Mouse (Mus musculus) cerebellum, postnatal 10 days (tissue): ENCODE results near the gene Vmn1r51.
"Not testable (repeated sequence)": the region's sequence is repeated elsewhere in the genome, so short reads cannot be mapped to it uniquely, and the experiment has no call there.

Source experiments
- DNase-seq, 2 experiments: peaks; one replicate each; pipeline ENCODE4 v3.0.0; 2021; ENCODE audit warnings: mixed read lengths in 2 of 2

Vmn1r51 gene

GRCm38 (mm10) chr6:90122296-90122695, at the start of gene Vmn1r51:
Gene Vmn1r51, plus strand, starts transcription at chr6:90122596.
- not testable (repeated sequence) for DNase-seq

- DNase-seq: no peak
Observed at GRCm38 (mm10) chr6:90078406-90078805, 44.0 kb upstream of the Vmn1r51 start, which contains the start of gene Vmn1r49. Gene Vmn1r49, minus strand, starts transcription at chr6:90078506.

DNA sequence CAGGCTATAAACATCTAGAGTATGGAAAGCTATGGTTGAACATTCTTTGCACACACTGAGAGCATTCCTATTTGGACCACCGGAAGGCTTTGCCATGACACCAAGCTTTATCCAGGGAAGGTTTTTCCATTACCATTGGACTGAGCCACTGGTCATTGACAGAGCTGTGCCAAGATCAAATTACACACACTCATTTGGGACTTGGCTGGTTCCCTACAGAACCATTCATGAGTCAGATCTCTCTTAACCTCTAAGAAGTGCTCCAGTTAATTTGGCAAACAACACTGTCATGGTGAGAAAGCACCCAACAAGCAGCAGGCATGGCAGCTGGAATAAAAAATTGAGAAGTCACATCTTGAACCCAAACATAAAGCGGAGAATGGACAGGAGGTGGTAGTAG, 21.8 kb upstream of the Vmn1r51 start:
- DNase-seq: no peak

DNA sequence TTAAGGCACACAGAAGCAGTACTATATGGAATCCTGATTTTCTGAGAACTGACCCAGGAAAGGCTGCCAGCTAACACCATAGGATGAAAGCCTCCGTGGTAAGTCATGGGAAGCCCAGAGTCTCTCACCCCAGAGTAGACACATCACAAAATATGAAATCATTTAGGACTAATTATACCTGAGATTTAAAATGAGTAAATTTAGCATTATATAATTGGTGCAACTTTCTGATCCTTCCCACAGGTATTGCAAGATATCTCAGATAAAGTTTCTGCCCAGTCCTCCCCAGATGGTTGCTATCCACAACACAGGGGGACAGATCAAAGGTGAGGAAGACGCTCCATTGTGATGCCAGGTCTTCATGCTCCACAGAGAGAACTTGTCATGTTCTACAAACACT, 21.3 kb upstream of the Vmn1r51 start, which contains the start of gene Vmn1r50:
Gene Vmn1r50 (plus strand): TSS at position 301 of the 400 bp plus-strand sequence.
- DNase-seq: no peak

GRCm38 (mm10) chr6:90160139-90160538, 37.7 kb downstream of the Vmn1r51 start:
- DNase-seq: no peak

DNA sequence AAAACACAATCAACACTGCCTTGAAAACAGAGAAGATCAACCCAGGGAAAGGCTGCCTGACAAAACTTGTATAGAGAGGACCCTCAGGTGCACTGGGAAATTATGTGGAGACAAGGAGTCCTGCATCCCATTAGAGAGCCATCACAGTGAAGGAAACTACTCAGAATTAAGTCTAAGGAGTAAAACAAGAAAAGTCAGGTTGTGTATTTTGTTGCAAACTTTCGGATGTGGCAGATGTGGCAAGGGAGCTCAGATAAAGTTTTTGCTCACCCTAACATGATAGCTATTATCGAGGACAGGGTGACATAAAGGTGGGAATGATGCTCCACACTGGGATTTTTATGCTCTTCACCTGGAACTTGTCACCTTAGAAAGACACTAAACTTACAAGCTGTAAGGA, 52.1 kb downstream of the Vmn1r51 start, which contains the start of gene Vmn1r52:
Gene Vmn1r52 (plus strand): TSS at position 301 of the 400 bp plus-strand sequence.
- no peak for DNase-seq
